Mouse (Mus musculus) small intestine, adult 2 months (tissue): Measurements from ENCODE around the gene Ifnb1.

Source experiments
- CTCF ChIP-seq: fragments of 200-500 bp; IDR thresholded peaks from 2 replicates; pipeline ENCODE4 v1.5.1; 2012; ENCODE audit warnings: low read depth, mild to moderate bottlenecking, control low read depth, inconsistent platforms, low read length, moderate library complexity, mixed read lengths; ENCODE audit not compliant: insufficient replicate concordance, insufficient read length; ENCODE audit errors: extremely low read depth
- POLR2A ChIP-seq: fragments of 200-500 bp; IDR thresholded peaks from 2 replicates; pipeline ENCODE4 v1.6.1; 2012; ENCODE audit warnings: low read depth, mild to moderate bottlenecking, control low read depth, inconsistent platforms, low read length, moderate library complexity

- TF ChIP-seq POLR2A (no peak), CTCF (no peak)
These were observed 18.8 kb downstream of the Ifnb1 start for GRCm38 (mm10) chr4:88503753-88504152.
